Mouse (Mus musculus): ENCODE results near the gene S1pr5.
"Not testable (repeated sequence)": the region's sequence is repeated elsewhere in the genome, so short reads cannot be mapped to it uniquely, and the experiment has no call there.

DNA sequence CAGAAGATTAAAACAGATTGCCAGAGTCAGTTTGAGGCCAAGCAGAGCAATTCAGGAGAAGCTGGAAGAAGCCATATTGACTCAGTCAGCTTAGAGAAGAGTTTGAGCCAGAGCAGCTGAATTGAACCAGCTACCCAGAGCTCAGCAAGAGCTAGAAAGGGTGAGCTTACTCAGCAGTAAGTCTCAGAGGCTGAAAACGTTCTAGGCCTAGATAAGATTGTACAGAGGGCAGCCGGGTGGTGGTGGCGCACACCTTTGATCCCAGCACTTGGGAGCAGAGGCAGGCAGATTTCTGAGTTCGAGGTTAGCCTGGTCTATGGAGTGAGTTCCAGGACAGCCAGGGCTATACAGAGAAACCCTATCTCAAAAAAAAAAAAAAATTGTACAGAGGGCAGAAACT, 8.1 kb upstream of the S1pr5 start:
- not testable (repeated sequence) for TF ChIP-seq EP300, CTCF (IDR thresholded peaks at IDR 0.05)

Data from lung, postnatal 0 days (tissue).